Mouse (Mus musculus): ENCODE results near the gene Arrdc5. TPM values are rescaled to one million over a fixed set of nuclear protein-coding genes. Genes with fewer than 3 reads are reported as not detected.

Gene Arrdc5
- polyA plus RNA-seq, 1 experiment, result not detected

DNA sequence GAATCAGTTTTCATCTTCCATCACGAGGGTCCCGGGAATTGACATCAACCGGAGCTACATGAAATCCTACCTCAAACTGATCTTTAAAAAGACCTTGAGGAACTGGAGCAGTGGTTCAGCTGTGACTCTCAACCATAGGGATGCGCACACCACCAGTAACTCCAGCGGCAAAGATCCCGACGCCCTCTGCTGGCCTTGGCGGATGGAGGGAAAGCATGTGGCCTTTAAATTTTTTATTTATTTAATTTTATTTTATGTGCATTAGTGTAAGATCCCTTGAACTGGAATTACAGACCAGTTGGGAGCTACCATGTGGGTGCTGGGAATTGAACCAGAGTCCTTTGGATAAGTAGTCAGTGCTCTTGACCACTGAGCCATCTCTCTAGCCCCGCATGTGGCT is 44.7 kb downstream of the Arrdc5 start:
- no peak overlapping the region for H3K4me3 ChIP-seq (replicated peaks; ENCODE audit: control insufficient read depth, low read depth, low read length)
- 14% methylated on average over 9 of the region's 9 CpGs for WGBS
- H3K27ac ChIP-seq (ENCODE audit: control insufficient read depth, insufficient read depth, low read depth, low read length, poor library complexity), result no peak overlapping the region
- TF ChIP-seq POLR2A (IDR thresholded peaks at IDR 0.05; ENCODE audit: borderline replicate concordance, control insufficient read depth, low read depth, low read length) (no peak), CTCF (IDR thresholded peaks at IDR 0.05; ENCODE audit: control insufficient read depth, insufficient read depth, low read length) (0 out of 2 replicates have a peak, but pooled peaks have one; percentile 4)
- H3K4me1 ChIP-seq (ENCODE audit: control insufficient read depth, insufficient read depth, low read length), result no peaks in the 10 kb centered on the region; the same call in 1 of the 2 replicates

DNA sequence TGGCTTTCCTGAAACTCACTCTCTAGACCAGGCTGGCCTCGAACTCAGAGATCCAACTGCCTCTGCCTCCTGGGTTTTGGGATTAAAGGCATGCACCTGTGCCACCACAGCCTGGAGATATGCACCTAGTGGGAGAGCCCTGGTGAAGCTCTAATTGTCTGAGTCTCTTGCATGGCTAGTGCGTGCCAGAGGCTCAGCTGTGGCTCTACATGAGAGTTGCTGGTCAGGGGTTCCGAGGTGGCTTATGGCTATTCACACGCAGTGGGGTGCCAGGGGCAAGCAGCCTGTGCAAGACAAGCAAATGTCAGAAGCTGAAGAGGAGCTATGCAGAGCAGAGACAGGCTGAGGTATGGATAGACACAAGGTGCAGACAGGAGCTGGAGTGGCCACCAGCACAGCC is 45.4 kb downstream of the Arrdc5 start:
- TF ChIP-seq POLR2A (IDR thresholded peaks at IDR 0.05; ENCODE audit: borderline replicate concordance, control insufficient read depth, low read depth, low read length) (no peak), CTCF (IDR thresholded peaks at IDR 0.05; ENCODE audit: control insufficient read depth, insufficient read depth, low read length) (no peak)
- no peak overlapping the region for H3K4me3 ChIP-seq (replicated peaks; ENCODE audit: control insufficient read depth, low read depth, low read length)
- H3K27ac ChIP-seq (ENCODE audit: control insufficient read depth, insufficient read depth, low read depth, low read length, poor library complexity), result no peak overlapping the region
- no peaks in the 10 kb centered on the region; the same call in 1 of the 2 replicates for H3K4me1 ChIP-seq (ENCODE audit: control insufficient read depth, insufficient read depth, low read length)
- WGBS, result 81% methylated on average over 4 of the region's 4 CpGs

DNA sequence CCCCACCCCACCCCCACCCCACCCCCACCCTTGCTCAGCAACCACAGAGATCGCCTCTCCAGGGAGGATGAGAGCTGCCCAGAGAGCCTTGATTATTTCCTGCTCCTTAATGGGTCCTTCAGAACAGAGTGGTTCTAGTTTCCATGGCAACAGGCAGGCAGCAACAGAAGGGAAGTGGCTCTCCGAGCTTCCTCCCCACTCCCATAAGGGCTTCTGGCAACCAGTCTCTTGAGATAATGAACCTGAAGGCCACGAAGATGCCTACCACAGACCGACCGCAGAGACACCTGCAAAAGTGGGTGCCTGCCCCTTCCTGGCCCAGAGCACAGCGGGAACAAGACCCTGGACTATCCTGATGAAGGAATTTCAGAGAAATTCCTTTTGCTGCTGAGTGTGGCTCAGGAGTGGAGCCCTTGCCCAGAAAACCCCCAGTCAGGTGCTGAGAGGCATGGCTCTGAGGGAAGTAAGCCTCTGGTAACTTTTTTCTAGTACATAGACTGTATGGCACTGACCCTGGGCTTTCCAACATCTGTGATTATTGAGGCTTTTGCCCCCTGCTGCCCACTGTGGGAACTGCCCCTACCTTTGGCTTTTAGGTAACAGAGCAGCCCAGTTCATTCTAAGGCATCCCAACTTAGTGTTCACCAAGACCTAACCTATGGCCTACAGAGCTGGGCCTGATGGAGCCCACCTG is 48.8 kb downstream of the Arrdc5 start:
- H3K27ac ChIP-seq (ENCODE audit: control insufficient read depth, insufficient read depth, low read depth, low read length, poor library complexity), result no peak overlapping the region
- WGBS, result under 1% methylated on average over 6 of the region's 6 CpGs
- H3K4me3 ChIP-seq (replicated peaks; ENCODE audit: control insufficient read depth, low read depth, low read length), result no peak overlapping the region
- peak; percentile 61 for TF ChIP-seq CTCF (IDR thresholded peaks at IDR 0.05; ENCODE audit: control insufficient read depth, insufficient read depth, low read length)
- no peak for TF ChIP-seq POLR2A (IDR thresholded peaks at IDR 0.05; ENCODE audit: borderline replicate concordance, control insufficient read depth, low read depth, low read length)
- no peaks in the 10 kb centered on the region for H3K4me1 ChIP-seq (ENCODE audit: control insufficient read depth, insufficient read depth, low read length)

DNA sequence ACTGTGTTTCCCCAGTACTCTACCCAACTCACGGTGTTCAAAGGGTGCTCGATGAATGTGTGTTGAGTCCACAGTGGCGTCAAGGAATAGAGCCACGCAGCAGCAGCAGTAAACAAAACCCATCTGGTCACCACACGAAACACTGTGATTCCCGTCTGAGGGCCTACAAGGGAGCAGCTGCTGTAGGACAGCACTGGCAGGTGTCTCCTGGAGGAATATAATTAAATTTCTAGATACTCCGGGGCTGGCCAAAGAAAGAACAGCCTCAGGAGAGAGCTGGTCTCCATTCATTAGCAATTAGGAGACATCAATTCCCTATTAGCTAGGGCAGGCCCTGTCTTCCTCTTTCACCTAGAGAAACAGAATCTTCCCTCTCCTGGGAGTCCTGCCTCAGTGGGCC is 54.5 kb downstream of the Arrdc5 start:
- Histone ChIP-seq H3K4me1 (ENCODE audit: control insufficient read depth, insufficient read depth, low read length) (no peaks in the 10 kb centered on the region), H3K27ac (ENCODE audit: control insufficient read depth, insufficient read depth, low read depth, low read length, poor library complexity) (no peak overlapping the region), H3K4me3 (replicated peaks; ENCODE audit: control insufficient read depth, low read depth, low read length) (no peak overlapping the region)
- TF ChIP-seq CTCF (IDR thresholded peaks at IDR 0.05; ENCODE audit: control insufficient read depth, insufficient read depth, low read length) (no peak), POLR2A (IDR thresholded peaks at IDR 0.05; ENCODE audit: borderline replicate concordance, control insufficient read depth, low read depth, low read length) (no peak)
- WGBS, result 71% methylated on average over 7 of the region's 7 CpGs

Other genes starting within 250 kb of the Arrdc5 start
- gene Ubxn6, start 225.3 kb downstream of the Arrdc5 start, polyA plus RNA-seq (2011; ENCODE audit: insufficient read depth, insufficient read length, low replicate concordance, missing spikeins), result 17.7 and 41.7 TPM in 2 replicates
- 62.0 and 145 TPM in 2 replicates for gene Hdgfl2, start 220.7 kb downstream of the Arrdc5 start, polyA plus RNA-seq (2011; ENCODE audit: insufficient read depth, insufficient read length, low replicate concordance, missing spikeins)
- gene Plin4, start 190.5 kb downstream of the Arrdc5 start, polyA plus RNA-seq (2011; ENCODE audit: insufficient read depth, insufficient read length, low replicate concordance, missing spikeins), result 0.52 and 3.4 TPM in 2 replicates
- gene Plin5, start 182.7 kb downstream of the Arrdc5 start, polyA plus RNA-seq (2011; ENCODE audit: insufficient read depth, insufficient read length, low replicate concordance, missing spikeins), result not detected in 2 replicates
- gene Lrg1, start 178.3 kb downstream of the Arrdc5 start, polyA plus RNA-seq (2011; ENCODE audit: insufficient read depth, insufficient read length, low replicate concordance, missing spikeins), result 22.7 and 50.0 TPM in 2 replicates
- 3.2 and 3.9 TPM in 2 replicates for gene Sema6b, start 159.9 kb downstream of the Arrdc5 start, polyA plus RNA-seq (2011; ENCODE audit: insufficient read depth, insufficient read length, low replicate concordance, missing spikeins)
- 0.63 and 1.7 TPM in 2 replicates for gene Tnfaip8l1, start 137.8 kb downstream of the Arrdc5 start, polyA plus RNA-seq (2011; ENCODE audit: insufficient read depth, insufficient read length, low replicate concordance, missing spikeins)
- 12.5 and 25.9 TPM in 2 replicates for gene Mydgf, start 116.4 kb downstream of the Arrdc5 start, polyA plus RNA-seq (2011; ENCODE audit: insufficient read depth, insufficient read length, low replicate concordance, missing spikeins)
- 8.4 and 8.9 TPM in 2 replicates for gene Dpp9, start 81.4 kb downstream of the Arrdc5 start, polyA plus RNA-seq (2011; ENCODE audit: insufficient read depth, insufficient read length, low replicate concordance, missing spikeins)
- 6.9 and 10.8 TPM in 2 replicates for gene Fem1a, start 43.5 kb downstream of the Arrdc5 start, polyA plus RNA-seq (2011; ENCODE audit: insufficient read depth, insufficient read length, low replicate concordance, missing spikeins)
- gene Ticam1, start 23.5 kb downstream of the Arrdc5 start, polyA plus RNA-seq (2011; ENCODE audit: insufficient read depth, insufficient read length, low replicate concordance, missing spikeins), result 2.4 and 5.9 TPM in 2 replicates
- 10.9 and 29.6 TPM in 2 replicates for gene Plin3, start 7.4 kb downstream of the Arrdc5 start, polyA plus RNA-seq (2011; ENCODE audit: insufficient read depth, insufficient read length, low replicate concordance, missing spikeins)
- gene Uhrf1, start 3.0 kb upstream of the Arrdc5 start, polyA plus RNA-seq (2011; ENCODE audit: insufficient read depth, insufficient read length, low replicate concordance, missing spikeins), result 77.5 and 109 TPM in 2 replicates
- 15.7 and 74.9 TPM in 2 replicates for gene Kdm4b, start 25.8 kb upstream of the Arrdc5 start, polyA plus RNA-seq (2011; ENCODE audit: insufficient read depth, insufficient read length, low replicate concordance, missing spikeins)
- 23.2 and 54.0 TPM in 2 replicates for gene Ptprs, start 176.2 kb upstream of the Arrdc5 start, polyA plus RNA-seq (2011; ENCODE audit: insufficient read depth, insufficient read length, low replicate concordance, missing spikeins)
- gene Znrf4, start 212.1 kb upstream of the Arrdc5 start, polyA plus RNA-seq (2011; ENCODE audit: insufficient read depth, insufficient read length, low replicate concordance, missing spikeins), result not detected in 2 replicates

Data from bone marrow, adult 2 months (tissue).